Mouse (Mus musculus): ENCODE data around the gene Brpf3.

The Brpf3 gene

DNA sequence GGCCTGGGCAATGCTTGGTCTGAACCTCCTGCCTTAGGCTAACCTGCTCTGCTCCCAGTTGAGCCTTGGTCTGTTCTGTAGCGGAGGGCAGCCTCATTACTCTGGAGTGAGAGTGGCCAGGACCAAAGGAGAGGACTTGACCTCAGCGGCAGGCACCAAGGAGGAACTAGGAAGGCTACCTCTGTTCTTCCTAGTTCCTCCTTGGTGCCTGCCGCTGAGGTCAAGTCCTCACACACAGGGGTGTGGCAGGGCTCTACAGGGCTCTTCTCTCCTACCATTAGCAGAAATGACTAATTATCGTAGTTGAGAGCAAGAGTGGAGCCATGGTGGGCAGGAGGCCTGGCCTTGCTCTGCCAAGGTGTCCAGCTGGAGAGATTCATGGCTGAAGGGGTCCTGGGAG is 66.5 kb downstream of the Brpf3 start:
- in situ Hi-C loops (cut with MboI; ENCODE audit: unreplicated experiment in 2 of 2) = loop anchor here in 1 of 2 experiments (25.0 kb wide), 1 partner anchor 105 kb away; the partner anchor contains the start of gene Mapk13

DNA sequence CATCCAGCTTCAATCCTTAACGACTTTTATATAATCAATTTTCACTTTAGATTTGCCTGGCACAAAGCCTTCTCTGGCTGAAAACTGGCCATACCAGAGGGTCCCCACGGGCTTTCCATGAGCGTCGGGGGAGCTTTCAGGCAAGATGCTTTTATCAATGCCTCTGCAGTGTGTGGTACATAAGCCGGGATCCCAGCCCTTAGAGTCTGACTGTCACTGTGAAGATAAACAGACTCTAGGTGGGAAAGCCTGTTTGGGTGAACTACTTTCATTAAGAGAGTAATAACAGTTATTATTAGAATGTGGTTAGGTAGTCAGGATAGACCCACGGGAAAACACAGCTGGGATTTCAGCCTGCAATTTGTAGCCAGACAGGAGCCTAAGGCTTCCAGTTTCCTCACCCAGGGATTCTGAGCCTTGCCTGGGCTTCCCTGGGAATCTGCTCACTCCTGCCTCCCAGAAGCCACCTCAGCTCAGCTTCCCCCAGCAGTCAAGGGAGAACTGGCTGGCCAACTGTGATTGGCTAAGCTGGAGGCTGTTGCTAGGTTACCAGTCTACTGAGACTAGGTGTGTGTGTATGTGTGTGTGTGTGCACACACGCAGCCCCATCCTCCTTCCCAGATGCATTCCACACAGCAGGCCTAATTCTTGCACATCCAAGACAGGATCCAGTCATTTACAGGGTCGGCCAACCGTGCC is 68.7 kb downstream of the Brpf3 start:
- in situ Hi-C loops (cut with MboI; ENCODE audit: unreplicated experiment in 2 of 2) = loop anchor here (10.0 to 25.0 kb wide), 2 partner anchors 107 to 185 kb away; partner anchors contain the start of gene Mapk13 (in 1 of the 2)

DNA sequence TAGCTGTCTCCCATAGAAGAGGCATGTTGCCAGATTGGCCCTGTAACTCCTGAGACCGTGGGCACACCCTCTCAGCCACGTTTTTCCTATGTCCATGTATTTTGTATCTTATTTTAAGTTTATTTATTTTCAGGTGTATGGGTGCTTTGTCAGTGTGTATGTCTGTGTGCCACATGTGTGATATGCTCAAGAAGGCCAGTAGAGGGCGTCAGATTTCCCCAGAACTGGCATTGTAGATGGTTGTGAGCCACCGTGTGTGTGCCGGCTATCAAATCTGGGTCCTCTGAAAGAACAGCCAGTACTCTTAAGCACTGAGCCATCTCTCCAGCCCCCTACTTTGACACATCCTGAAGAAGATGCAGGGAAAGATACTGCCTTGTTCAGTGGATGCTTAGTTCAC is 69.5 kb downstream of the Brpf3 start:
- in situ Hi-C loops (cut with MboI; ENCODE audit: unreplicated experiment in 2 of 2) = loop anchor here (10.0 to 25.0 kb wide), 2 partner anchors 108 to 186 kb away; partner anchors contain the start of gene Mapk13 (in 1 of the 2)

DNA sequence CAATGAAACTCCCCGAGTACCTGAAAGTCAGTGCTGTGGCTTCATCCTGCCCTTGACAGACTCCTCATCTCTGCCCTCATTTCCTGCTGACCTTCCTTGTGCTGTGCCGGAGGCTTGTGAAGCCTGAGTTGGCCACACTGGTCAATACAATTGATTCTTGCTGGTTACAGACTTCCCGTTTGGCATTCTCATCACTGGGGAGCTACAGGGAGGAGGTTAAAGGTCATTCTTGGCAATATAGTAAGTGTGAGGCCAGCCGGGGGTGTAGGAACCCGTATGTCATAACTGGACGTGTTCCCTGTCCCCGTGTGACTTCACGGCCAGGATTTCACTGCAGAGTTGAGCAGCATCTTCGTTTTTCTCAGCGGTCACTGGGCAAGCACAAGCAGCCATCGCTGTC is 70.9 kb downstream of the Brpf3 start:
- in situ Hi-C loops (cut with MboI; ENCODE audit: unreplicated experiment in 2 of 2) = loop anchor here (10.0 to 25.0 kb wide), 2 partner anchors 110 to 187 kb away; partner anchors contain the start of gene Mapk13 (in 1 of the 2)

DNA sequence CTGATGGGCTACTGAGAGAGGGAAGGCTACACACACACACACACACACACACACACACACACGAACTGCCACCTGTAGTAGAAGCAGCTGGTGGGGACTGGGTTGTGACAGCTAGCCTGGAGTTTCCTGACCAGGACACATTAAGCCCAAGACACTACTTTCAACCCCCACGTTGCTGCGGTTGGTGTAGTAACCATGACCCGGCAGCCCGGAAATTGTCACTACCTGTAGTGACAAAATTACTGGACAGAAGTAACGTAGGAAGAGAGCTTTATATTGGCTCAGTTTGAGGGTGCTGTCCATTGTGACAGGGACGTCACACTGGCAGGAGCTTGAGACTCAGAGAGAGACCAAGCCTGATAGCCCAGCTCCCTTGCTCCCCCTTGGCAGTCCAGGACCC is 71.4 kb downstream of the Brpf3 start:
- in situ Hi-C loops (cut with MboI; ENCODE audit: unreplicated experiment in 2 of 2) = loop anchor here (10.0 to 25.0 kb wide), 2 partner anchors 110 to 188 kb away; partner anchors contain the start of gene Mapk13 (in 1 of the 2)

DNA sequence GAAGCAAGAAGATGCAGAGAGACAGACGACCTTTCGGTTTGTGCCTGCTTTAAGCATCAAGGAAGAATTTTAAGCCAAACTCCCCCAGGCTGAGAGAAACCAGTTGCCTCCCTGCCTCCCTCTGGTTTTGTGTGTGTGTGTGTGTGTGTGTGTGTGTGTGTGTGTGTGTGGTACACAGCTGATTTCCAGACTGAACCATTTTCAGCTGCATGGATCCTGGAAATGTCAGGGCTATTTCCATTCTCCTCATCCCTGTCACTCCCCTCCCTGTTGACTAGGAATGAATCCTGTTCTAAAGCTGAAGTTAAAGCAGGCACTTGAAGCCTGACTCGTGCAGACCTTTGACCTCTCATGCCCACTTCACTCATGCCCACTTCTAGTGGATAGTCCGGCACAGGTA is 73.3 kb downstream of the Brpf3 start:
- in situ Hi-C loops (cut with MboI; ENCODE audit: unreplicated experiment in 2 of 2) = loop anchor here (10.0 to 25.0 kb wide), 2 partner anchors 112 to 189 kb away; partner anchors contain the start of gene Mapk13 (in 1 of the 2)

DNA sequence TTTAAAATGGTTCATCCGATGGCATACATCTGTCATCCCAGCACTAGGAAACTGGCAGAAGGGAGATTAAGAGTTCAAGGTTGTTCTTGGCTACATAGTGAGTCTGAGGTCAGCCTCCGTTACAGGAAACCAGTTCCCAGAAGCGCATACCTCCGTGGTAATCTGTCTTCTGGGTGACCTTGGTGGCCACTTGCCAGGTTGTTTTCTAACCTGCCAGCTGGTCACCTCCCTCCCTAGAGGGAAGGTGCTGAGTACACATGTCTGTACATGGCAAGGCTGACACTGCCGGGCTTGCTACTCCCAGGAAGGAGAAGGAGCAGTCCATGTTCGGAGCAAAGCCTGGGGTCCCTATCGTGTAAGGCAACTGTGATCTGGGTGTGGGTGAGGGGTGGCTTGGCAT is 73.9 kb downstream of the Brpf3 start:
- in situ Hi-C loops (cut with MboI; ENCODE audit: unreplicated experiment in 2 of 2) = loop anchor here (10.0 to 25.0 kb wide), 2 partner anchors 113 to 190 kb away; partner anchors contain the start of gene Mapk13 (in 1 of the 2)

DNA sequence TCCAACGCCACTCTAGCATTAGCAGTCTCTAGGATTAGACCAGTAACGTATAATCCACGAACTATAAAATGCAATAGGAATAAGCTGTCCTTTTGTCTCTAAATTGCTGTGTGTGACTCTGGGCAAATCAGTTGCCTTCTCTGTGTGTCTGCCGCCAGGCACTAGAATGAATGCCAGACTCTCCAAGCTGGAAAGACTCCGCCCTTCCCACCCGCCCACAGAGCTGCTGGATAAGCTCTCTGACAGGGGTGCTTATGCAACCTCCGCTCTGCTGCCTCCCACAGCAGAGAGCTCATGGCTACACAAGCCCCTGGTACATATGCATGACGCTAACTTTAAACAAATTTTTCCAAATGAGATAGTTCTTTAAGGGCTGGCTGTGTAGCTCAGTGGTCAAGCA is 74.4 kb downstream of the Brpf3 start:
- in situ Hi-C loops (cut with MboI; ENCODE audit: unreplicated experiment in 2 of 2) = loop anchor here in 1 of 2 experiments (10.0 kb wide), 1 partner anchor 191 kb away; no protein-coding TSS in a partner anchor

DNA sequence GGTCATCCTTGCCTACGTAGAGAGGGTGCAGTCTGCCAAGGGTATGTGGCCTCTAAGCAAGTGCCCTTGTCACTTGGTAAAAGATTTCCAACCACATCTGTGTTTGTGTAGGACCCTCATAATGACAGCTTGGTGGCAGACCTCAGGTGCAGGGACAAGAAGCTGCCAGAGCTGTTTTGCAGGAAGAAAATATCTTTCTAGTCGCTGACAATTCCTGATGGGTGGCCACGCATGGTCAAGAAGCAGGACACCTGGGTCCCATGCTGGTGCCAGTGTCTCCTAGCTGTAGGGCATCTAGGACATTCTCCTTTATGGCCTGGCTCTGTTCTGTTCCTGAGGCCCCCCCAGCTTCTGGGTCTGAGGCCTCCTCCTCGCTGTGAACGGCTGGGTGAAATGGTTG is 75.4 kb downstream of the Brpf3 start:
- in situ Hi-C loops (cut with MboI; ENCODE audit: unreplicated experiment in 2 of 2) = loop anchor here in 1 of 2 experiments (10.0 kb wide), 1 partner anchor 192 kb away; no protein-coding TSS in a partner anchor

DNA sequence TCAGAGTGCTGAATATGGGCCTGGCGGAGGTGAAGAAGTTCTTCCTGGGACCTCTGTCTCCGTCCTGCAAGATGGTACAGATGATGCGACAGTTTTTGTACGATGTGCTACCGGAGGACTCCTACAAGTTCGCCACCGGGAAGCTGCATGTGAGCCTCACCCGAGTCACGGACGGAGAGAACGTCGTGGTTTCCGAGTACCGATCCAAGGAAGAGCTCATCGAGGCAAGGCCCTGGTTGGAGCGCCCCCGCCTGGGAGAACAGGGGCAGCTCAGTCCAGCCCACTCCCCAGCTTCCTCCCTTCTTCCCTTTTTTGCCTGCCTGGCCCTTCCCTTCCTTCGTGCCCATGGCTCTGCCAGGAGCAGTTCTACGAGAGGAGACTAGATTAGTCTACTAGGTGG is 75.9 kb downstream of the Brpf3 start:
- in situ Hi-C loops (cut with MboI; ENCODE audit: unreplicated experiment in 2 of 2) = loop anchor here in 1 of 2 experiments (10.0 kb wide), 1 partner anchor 192 kb away; no protein-coding TSS in a partner anchor

DNA sequence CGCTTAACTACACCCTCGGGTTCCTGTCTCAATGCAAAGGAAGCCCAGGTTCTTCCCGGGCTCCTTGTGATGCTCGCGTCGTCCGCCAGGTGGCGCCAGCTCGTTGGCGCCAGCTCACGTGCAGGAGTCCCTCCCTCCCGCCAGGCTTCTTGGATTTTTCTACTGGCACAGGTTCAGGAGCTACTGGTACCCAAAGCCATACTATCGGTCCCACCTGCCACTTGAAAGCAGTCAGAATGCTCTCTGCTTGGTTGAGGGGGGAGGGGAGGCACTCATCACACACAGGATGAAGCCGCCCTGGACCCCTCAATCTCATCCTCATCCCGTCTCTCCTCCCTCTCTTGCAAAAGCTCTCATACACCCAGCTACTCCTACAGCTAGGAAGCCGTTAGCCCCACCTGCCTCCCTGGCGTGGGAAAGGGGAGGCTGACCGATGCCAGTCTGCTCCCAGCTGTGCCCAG is 79.1 kb downstream of the Brpf3 start:
- in situ Hi-C loops (cut with MboI; ENCODE audit: unreplicated experiment in 2 of 2) = loop anchor here (5.0 to 10.0 kb wide), 2 partner anchors 47 to 195 kb away; no protein-coding TSS in a partner anchor

DNA sequence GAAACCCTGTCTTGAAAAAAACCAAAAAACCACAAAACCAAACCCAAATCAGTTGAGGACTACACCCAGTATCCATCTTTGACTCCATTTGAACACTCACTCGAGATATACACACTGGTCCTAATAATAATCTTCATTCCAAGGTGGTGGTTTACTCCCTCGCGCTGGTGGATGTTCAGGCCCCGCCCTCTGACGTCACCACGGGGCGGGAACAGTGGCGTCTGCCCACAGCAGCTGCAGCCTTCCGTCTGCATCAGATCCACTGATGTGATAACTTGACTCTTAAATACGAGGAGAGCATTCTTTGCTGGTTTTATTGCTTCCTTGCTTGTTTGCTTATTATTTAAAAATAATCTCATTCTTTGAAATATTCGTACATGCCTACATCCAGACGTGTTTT is 81.4 kb downstream of the Brpf3 start:
- in situ Hi-C loops (cut with MboI; ENCODE audit: unreplicated experiment in 2 of 2) = loop anchor here (5.0 kb wide), 1 partner anchor 45 kb away; no protein-coding TSS in a partner anchor

DNA sequence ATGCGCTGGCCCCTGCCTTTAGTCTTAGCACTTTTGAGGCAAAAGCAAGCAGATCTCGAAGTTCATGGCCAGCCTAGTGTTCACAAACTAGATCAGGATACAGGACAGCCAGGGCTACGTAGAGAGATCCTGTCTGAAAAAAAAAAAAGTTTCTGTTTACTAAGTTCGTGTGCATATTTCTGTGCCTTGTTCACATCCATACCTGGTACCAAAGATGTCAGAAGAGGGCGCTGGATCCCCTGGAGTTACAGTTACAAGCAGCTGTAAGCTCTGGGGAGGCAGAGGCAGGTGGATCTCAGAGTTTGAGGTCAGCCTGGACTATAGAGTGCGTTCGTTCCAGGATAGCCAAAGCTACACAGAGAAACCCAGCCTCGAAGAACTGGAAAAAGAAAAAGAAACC is 81.9 kb downstream of the Brpf3 start:
- in situ Hi-C loops (cut with MboI; ENCODE audit: unreplicated experiment in 2 of 2) = loop anchor here (5.0 kb wide), 1 partner anchor 44 kb away; no protein-coding TSS in a partner anchor

DNA sequence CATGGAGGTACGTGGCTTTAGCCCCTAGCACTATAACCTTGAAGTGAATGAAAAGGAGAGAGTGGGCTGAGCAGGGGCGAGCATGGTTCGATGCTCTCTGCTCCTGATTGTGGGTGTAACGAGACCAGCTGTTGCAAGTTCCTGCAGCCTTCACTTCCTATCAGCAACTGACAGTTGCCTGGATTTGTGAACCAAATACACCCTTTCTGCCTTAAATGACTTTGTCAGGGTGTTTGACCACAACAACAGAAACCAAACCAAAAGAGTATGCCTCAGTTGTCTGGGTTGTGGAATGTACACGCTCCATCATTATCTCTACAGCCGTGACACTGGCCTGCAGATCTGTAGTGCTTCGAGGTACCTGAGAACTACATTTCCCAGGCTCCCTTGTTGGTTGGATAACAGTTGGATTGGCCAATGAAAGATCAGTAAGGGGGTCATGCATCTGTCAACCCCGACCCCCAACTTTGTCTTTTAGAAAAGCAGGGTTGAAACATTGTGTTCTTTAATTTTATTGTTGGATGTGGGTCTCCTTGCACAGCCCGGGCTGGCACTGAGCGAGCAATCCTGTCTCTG is 83.1 kb downstream of the Brpf3 start:
- in situ Hi-C loops (cut with MboI; ENCODE audit: unreplicated experiment in 2 of 2) = loop anchor here (5.0 kb wide), 1 partner anchor 43 kb away; no protein-coding TSS in a partner anchor

DNA sequence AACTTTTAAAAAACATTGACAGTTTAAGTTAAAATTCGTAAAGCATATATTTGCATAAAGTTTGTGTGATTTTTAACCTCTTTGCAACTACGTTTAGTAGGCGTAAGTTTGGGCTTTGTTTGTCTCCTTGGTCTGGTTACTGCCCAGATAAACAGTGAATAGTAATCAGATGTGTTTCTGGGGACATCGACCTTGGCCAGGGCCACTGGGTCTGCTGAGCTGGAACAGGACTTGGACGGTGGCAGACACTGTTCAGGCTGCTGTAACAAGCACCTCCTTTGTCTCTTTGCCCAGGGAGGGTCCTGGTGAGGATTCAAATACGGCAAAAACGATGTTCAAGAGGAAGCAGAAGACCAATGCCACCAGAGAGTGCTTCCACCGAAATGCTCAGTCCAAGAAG is 84.3 kb downstream of the Brpf3 start:
- in situ Hi-C loops (cut with MboI; ENCODE audit: unreplicated experiment in 2 of 2) = no loop called here

DNA sequence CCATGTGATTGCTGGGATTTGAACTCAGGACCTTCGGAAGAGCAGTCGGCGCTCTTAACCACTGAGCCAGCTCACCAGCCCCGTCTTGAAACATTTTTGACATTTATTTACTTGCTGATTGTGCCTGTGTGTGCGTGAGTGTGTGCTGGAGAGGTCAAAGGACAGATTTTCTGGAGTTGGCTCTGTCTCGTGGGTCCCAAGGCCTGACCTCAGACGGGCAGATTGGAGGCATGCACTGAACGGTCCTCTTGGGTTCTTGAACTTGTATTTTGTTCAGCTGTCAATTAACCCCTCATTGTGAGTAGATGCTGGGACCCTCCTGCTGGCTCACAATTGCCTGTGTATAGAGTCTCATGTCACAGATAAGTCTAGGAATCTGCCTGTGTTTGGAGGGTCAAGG is 85.4 kb downstream of the Brpf3 start:
- in situ Hi-C loops (cut with MboI; ENCODE audit: unreplicated experiment in 2 of 2) = no loop called here
